Mouse (Mus musculus): ENCODE measurements at regions not wholly inside any gene's neighbourhood (a gene's known extent, or its start where the extent isn't known, plus 50 kb on each side); places are given as distances from the start of the nearest gene placed in this dataset.

- H3K9ac ChIP-seq (ENCODE audit: control insufficient read depth, low read depth, low read length, poor library complexity, severe bottlenecking), result no peak overlapping the region
- no peak overlapping the region for H3K4me3 ChIP-seq (ENCODE audit: control insufficient read depth in 1 of 2, insufficient read depth in 1 of 2, low read depth in 2 of 2, low read length in 2 of 2)
- no peaks in the 10 kb centered on the region for H3K9me3 ChIP-seq (replicated peaks; ENCODE audit: insufficient read depth, low read length)
- H3K79me2 ChIP-seq (ENCODE audit: control insufficient read depth, insufficient read depth, low read length, poor library complexity), result no peaks in the 10 kb centered on the region
- no peak overlapping the region for H3K27ac ChIP-seq (ENCODE audit: control insufficient read depth, low read depth, low read length)
- H3K27me3 ChIP-seq (ENCODE audit: control insufficient read depth in 1 of 2, insufficient read depth in 2 of 2, low read length in 2 of 2), result no peaks in the 10 kb centered on the region; a peak in 3 of 4 replicates
- no peaks in the 10 kb centered on the region for H3K36me3 ChIP-seq (ENCODE audit: control insufficient read depth in 1 of 2, insufficient read depth in 2 of 2, low read length in 2 of 2)
- H3K4me1 ChIP-seq (ENCODE audit: control insufficient read depth in 1 of 2, insufficient read depth in 2 of 2, low read length in 2 of 2), result no peaks in the 10 kb centered on the region
- DNase-seq (ENCODE audit: low read depth, low spot score), result no peak
- TF ChIP-seq E2F4 (IDR thresholded peaks at IDR 0.05; ENCODE audit: borderline replicate concordance, low read depth, low read length) (no peak), TBP (IDR thresholded peaks at IDR 0.05; ENCODE audit: low read depth, low read length) (no peak), ZC3H11A (IDR thresholded peaks at IDR 0.05; ENCODE audit: low read depth, low read length) (no peak), MXI1 (IDR thresholded peaks at IDR 0.05; ENCODE audit: low read depth, low read length) (no peak)
Measured at GRCm38 (mm10) chr6:88984170-88984569, 82.1 kb downstream of the Tpra1 start.

GRCm38 (mm10) chr6:88984863-88985262, 82.8 kb downstream of the Tpra1 start:
- no peaks in the 10 kb centered on the region for H3K9me3 ChIP-seq (replicated peaks; ENCODE audit: insufficient read depth, low read length)
- H3K27ac ChIP-seq (ENCODE audit: control insufficient read depth, low read depth, low read length), result no peak overlapping the region
- DNase-seq (ENCODE audit: low read depth, low spot score), result no peak
- H3K9ac ChIP-seq (ENCODE audit: control insufficient read depth, low read depth, low read length, poor library complexity, severe bottlenecking), result no peak overlapping the region
- H3K36me3 ChIP-seq (ENCODE audit: control insufficient read depth in 1 of 2, insufficient read depth in 2 of 2, low read length in 2 of 2), result peaks cover 0 to 3% of the 10 kb centered on the region in 2 experiments; a peak in 1 of 4 replicates
- H3K79me2 ChIP-seq (ENCODE audit: control insufficient read depth, insufficient read depth, low read length, poor library complexity), result no peaks in the 10 kb centered on the region
- no peak for TF ChIP-seq KAT2A (conservative IDR thresholded peaks at IDR 0.05; ENCODE audit: low read depth, low read length)
- no peak for TF ChIP-seq RAD21 (IDR thresholded peaks at IDR 0.05; ENCODE audit: low read depth, low read length)
- TF ChIP-seq ZNF384 (IDR thresholded peaks at IDR 0.05; ENCODE audit: low read depth, low read length), result no peak
- no peak for TF ChIP-seq GABPA (IDR thresholded peaks at IDR 0.05; ENCODE audit: low read depth, low read length)
- TF ChIP-seq MYC (IDR thresholded peaks at IDR 0.05; ENCODE audit: low read depth, low read length), result no peak
- TF ChIP-seq USF2 (IDR thresholded peaks at IDR 0.05; ENCODE audit: borderline replicate concordance in 1 of 2, insufficient read depth in 1 of 2, low read depth in 1 of 2, low read length in 2 of 2), result no peak
- no peak for TF ChIP-seq EP300 (IDR thresholded peaks at IDR 0.05; ENCODE audit: low read depth in 1 of 2, low read length in 2 of 2)
- no peak for TF ChIP-seq TAL1 (IDR thresholded peaks at IDR 0.05; ENCODE audit: low read length)
- TF ChIP-seq ETS1 (IDR thresholded peaks at IDR 0.05; ENCODE audit: low read depth, low read length), result no peak
- no peak for TF ChIP-seq E2F4 (IDR thresholded peaks at IDR 0.05; ENCODE audit: borderline replicate concordance, low read depth, low read length)
- TF ChIP-seq SIN3A (IDR thresholded peaks at IDR 0.05; ENCODE audit: low read length), result no peak
- no peak for TF ChIP-seq CHD2 (IDR thresholded peaks at IDR 0.05; ENCODE audit: low read length)
- no peak for TF ChIP-seq TCF12 (IDR thresholded peaks at IDR 0.05; ENCODE audit: low read depth, low read length)
- TF ChIP-seq USF1 (IDR thresholded peaks at IDR 0.05; ENCODE audit: low read depth, low read length), result no peak
- H3K4me1 ChIP-seq (ENCODE audit: control insufficient read depth in 1 of 2, insufficient read depth in 2 of 2, low read length in 2 of 2), result no peaks in the 10 kb centered on the region; a peak in 1 of 4 replicates
- no peaks in the 10 kb centered on the region; a peak in 2 of 4 replicates for H3K27me3 ChIP-seq (ENCODE audit: control insufficient read depth in 1 of 2, insufficient read depth in 2 of 2, low read length in 2 of 2)
- no peak overlapping the region for H3K4me3 ChIP-seq (ENCODE audit: control insufficient read depth in 1 of 2, insufficient read depth in 1 of 2, low read depth in 2 of 2, low read length in 2 of 2)

Measured in MEL (cell line).